In the genomic region with DNA sequence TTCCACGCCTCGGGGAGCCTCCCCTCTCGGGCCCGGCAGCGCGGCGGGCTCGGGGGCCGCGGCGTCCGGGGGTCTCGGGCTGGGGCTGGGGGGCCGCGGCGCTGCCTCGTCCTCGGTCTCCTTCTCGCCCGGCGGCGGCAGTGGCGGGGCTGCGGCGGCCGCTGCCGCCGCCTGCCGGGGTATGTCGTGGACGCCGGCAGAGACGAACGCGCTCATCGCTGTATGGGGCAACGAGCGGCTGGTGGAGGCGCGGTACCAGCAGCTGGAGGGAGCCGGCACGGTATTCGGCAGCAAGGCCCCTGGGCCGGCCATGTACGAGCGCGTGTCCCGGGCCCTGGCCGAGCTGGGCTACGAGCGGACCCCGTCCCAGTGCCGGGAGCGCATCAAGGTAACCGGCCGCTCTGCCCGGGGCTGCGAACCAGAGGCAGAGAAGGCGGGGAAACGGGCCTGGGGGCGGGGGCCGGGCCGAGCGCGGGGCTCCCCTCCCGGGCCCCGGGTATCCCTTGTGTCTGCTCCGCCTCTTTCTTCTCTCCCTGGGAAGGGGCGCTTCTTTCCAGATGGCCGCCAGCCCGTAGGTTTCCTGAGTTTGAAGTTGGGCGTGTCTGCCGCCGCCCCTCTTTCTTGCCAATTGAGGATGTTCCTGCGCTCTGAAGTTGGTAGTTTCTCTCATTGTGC, we compare ENCODE assay signal across 8 mouse cellular contexts. TPM values are rescaled to one million over a fixed set of nuclear protein-coding genes. Genes with fewer than 3 reads are reported as not detected.
A peak's percentile ranks its signal among the peaks of the same experiment; 100 is the strongest.
DNase-seq lines count a peak whose midpoint lies in the region; ATAC-seq and TF ChIP-seq lines count a peak whose summit lies in the region.

No protein-coding gene starts in this region.

- no peaks in the 10 kb centered on the region; the same call in 1 of the 2 replicates for H3K4me1 ChIP-seq in cerebellum, adult 2 months (ENCODE audit: control insufficient read depth, insufficient read depth, low read length)
- H3K4me1 ChIP-seq in forebrain, embryonic 16.5 days (replicated peaks; ENCODE audit: control insufficient read depth, insufficient read depth, low read length) = peaks cover 17% of the 10 kb centered on the region

- DNase-seq in MN1 (ENCODE audit: low spot score) = peak; percentile 64
- peak; percentile 33 to 58 for DNase-seq in cerebellum, adult 2 months
- peak; percentile 59 for DNase-seq in heart, postnatal 4 days
- peak; percentile 27 to 55 for DNase-seq in layer of hippocampus, postnatal 10 days (ENCODE audit: low spot score in 2 of 2)
- DNase-seq in lung, postnatal 36 days = peak; percentile 47
- peak; percentile 67 for DNase-seq in retina, postnatal 1 day
- DNase-seq in urinary bladder, adult 2 months (ENCODE audit: low spot score) = peak; percentile 40

- peak; percentile 73 for ATAC-seq in forebrain, embryonic 16.5 days

- 1% methylated on average over 74 of the region's 75 CpGs for WGBS in cerebellum, adult 2 months
- WGBS in forebrain, embryonic 16.5 days = under 1% methylated on average over 53 of the region's 75 CpGs

- H3K9me3 ChIP-seq in forebrain, embryonic 16.5 days (ENCODE audit: control insufficient read depth, low read length) = no peaks in the 10 kb centered on the region

- H3K27ac ChIP-seq in cerebellum, adult 2 months (ENCODE audit: insufficient read depth, low read length) = peak overlapping the region; percentile 98
- H3K27ac ChIP-seq in forebrain, embryonic 16.5 days (ENCODE audit: low read length) = peak overlapping the region; percentile 95

- H3K4me3 ChIP-seq in cerebellum, adult 2 months (replicated peaks; ENCODE audit: insufficient read depth, low read depth, low read length) = peak overlapping the region; percentile 86
- H3K4me3 ChIP-seq in forebrain, embryonic 16.5 days (replicated peaks; ENCODE audit: low read length) = peak overlapping the region; percentile 91

- H3K27me3 ChIP-seq in cerebellum, adult 2 months (ENCODE audit: control insufficient read depth, insufficient read depth, low read length) = no peaks in the 10 kb centered on the region
- no peaks in the 10 kb centered on the region for H3K27me3 ChIP-seq in forebrain, embryonic 16.5 days (replicated peaks; ENCODE audit: control insufficient read depth, insufficient read depth, low read length)

- H3K9ac ChIP-seq in forebrain, embryonic 16.5 days (replicated peaks; ENCODE audit: low read depth, low read length) = peak overlapping the region; percentile 75

- H3K4me2 ChIP-seq in forebrain, embryonic 16.5 days (ENCODE audit: low read length) = peak overlapping the region; percentile 60

- TF ChIP-seq CTCF in cerebellum, adult 2 months (IDR thresholded peaks at IDR 0.05; ENCODE audit: borderline replicate concordance, insufficient read depth, low read depth, low read length) = no peak

- H3K36me3 ChIP-seq in forebrain, embryonic 16.5 days (ENCODE audit: control insufficient read depth, insufficient read depth) = no peaks in the 10 kb centered on the region

- no peak for TF ChIP-seq POLR2A in cerebellum, adult 2 months (IDR thresholded peaks at IDR 0.05; ENCODE audit: borderline replicate concordance, insufficient read depth, low read length)

RNA-seq across cellular contexts. Expression of gene Msantd2, which starts 0.5 kb away (rescaled TPM):
- 40.6 and 40.7 TPM in 2 replicates for polyA plus RNA-seq in cerebellum, adult 2 months (2012; rRNA removed)
- 34.0 and 34.8 TPM in 2 replicates for polyA plus RNA-seq in forebrain, embryonic 16.5 days (2015; fragmentation: Nextera tagmentation; extraction: Ambion mirVana)
- 10 to 100 TPM; 15.2 to 20.6 TPM for total RNA-seq in heart, postnatal 4 days (2021)
- 10 to 100 TPM; 24.5 to 29.1 TPM for total RNA-seq in layer of hippocampus, postnatal 10 days (2021)
- 24.7 and 26.8 TPM in 2 replicates for polyA plus RNA-seq in urinary bladder, adult 2 months (2012; rRNA removed)

RNA-seq across cellular contexts. Expression of gene Esam, which starts 38.3 kb away (rescaled TPM):
- 28.2 and 28.8 TPM in 2 replicates for polyA plus RNA-seq in cerebellum, adult 2 months (2012; rRNA removed)
- polyA plus RNA-seq in forebrain, embryonic 16.5 days (2015; fragmentation: Nextera tagmentation; extraction: Ambion mirVana) = 42.4 and 44.6 TPM in 2 replicates
- 10 to 100 TPM; 88.8 to 91.3 TPM for total RNA-seq in heart, postnatal 4 days (2021)
- 10 to 100 TPM; 30.3 to 31.5 TPM for total RNA-seq in layer of hippocampus, postnatal 10 days (2021)
- polyA plus RNA-seq in urinary bladder, adult 2 months (2012; rRNA removed) = 56.0 and 57.2 TPM in 2 replicates

RNA-seq across cellular contexts. Expression of gene Vsig2, which starts 49.5 kb away (rescaled TPM):
- 3.4 and 4.8 TPM in 2 replicates for polyA plus RNA-seq in cerebellum, adult 2 months (2012; rRNA removed)
- polyA plus RNA-seq in forebrain, embryonic 16.5 days (2015; fragmentation: Nextera tagmentation; extraction: Ambion mirVana) = 0.86 and 0.89 TPM in 2 replicates
- 1 to 10 TPM; 6.4 to 7.9 TPM for total RNA-seq in heart, postnatal 4 days (2021)
- 1 to 10 TPM; 2.4 to 4.8 TPM for total RNA-seq in layer of hippocampus, postnatal 10 days (2021)
- 151 and 161 TPM in 2 replicates for polyA plus RNA-seq in urinary bladder, adult 2 months (2012; rRNA removed)

RNA-seq across cellular contexts. Expression of gene Robo3, which starts 56.5 kb away (rescaled TPM):
- polyA plus RNA-seq in cerebellum, adult 2 months (2012; rRNA removed) = 1.3 and 1.4 TPM in 2 replicates
- 1.1 and 3.3 TPM in 2 replicates for polyA plus RNA-seq in forebrain, embryonic 16.5 days (2015; fragmentation: Nextera tagmentation; extraction: Ambion mirVana)
- total RNA-seq in heart, postnatal 4 days (2021) = under 1 TPM in 1 of 2 experiments, not detected in 1; 0.05 TPM
- total RNA-seq in layer of hippocampus, postnatal 10 days (2021) = 10 to 100 TPM; 14.9 to 22.8 TPM
- 0.07 and 0.12 TPM in 2 replicates for polyA plus RNA-seq in urinary bladder, adult 2 months (2012; rRNA removed)

Comparison
In these comparisons a context has a peak if more than half of its experiments do, and no peak if none do; other contexts are left out.
1. Peak in every context shown above with its lines: DNase-seq, ATAC-seq, H3K4me3 ChIP-seq and H3K27ac ChIP-seq.
2. RNA of gene Vsig2, which starts 49.5 kb away (polyA plus RNA-seq): 151 to 161 TPM in urinary bladder, adult 2 months; 3.4 to 4.8 TPM in cerebellum, adult 2 months and 0.86 to 0.89 TPM in forebrain, embryonic 16.5 days; every median in the first group is over 10 times any median in the second.